Mouse (Mus musculus) Patski (cell line): ENCODE data around the gene Stag1. TPM values are rescaled to one million over a fixed set of nuclear protein-coding genes. Genes with fewer than 3 reads are reported as not detected.

Experiments used
- ATAC-seq: fragments of 100-300 bp; one replicate; pipeline ENCODE4 v1.8.0; 2021
- CTCF ChIA-PET: fragments of 350-600 bp; sonication (Branson Sonifier 250); formaldehyde crosslinking; loops from one replicate; lab custom pipeline; 2022; ENCODE audit warnings: inconsistent platforms; lab: Charles Lee
- POLR2A ChIA-PET: fragments of 350-600 bp; sonication (Branson Sonifier 250); formaldehyde crosslinking; loops from one replicate; lab custom pipeline; 2022; ENCODE audit warnings: antibody characterized with exemption, inconsistent platforms; lab: Charles Lee
- DNase-seq: peaks from one replicate; pipeline ENCODE4 v3.0.0-alpha.2; 2011; ENCODE audit warnings: low read depth, low spot score
- H3K27me3 ChIP-seq: fragments of 371-371 bp; one replicate; pipeline ENCODE4 v1.5.1; 2021
- CTCF ChIP-seq: fragments of 100-300 bp; IDR thresholded peaks from one replicate; pipeline ENCODE4 v1.5.1; 2021
- in situ Hi-C: fragments of 300-500 bp; cut with MboI; formaldehyde crosslinking; loops from 3 replicates; pipeline ENCODE4 v1.11.1; 2018; ENCODE audit warnings: low pct_unique_long_range_greater_than_20kb, mixed read lengths
- polyA plus RNA-seq: library from polyadenylated mRNA; unstranded; gene quantifications from one replicate; pipeline ENCODE4 v1.2.3, GENCODE M21; 2021

The Stag1 gene
- polyA plus RNA-seq, 1 experiment from 2014 or later = 29.1 TPM

GRCm38 (mm10) chr9:101003302-101003701, 405.7 kb downstream of the Stag1 start:
- DNase-seq (no peak), ATAC-seq (no peak)
- TF ChIP-seq CTCF = no peak
- CTCF ChIA-PET = interaction anchor here (0.9 kb wide), 1 partner anchor 53 kb away, joined by 3 read pairs; no protein-coding TSS in a partner anchor
- POLR2A ChIA-PET = interaction anchor here (0.7 kb wide), 1 partner anchor 479 kb away, joined by 3 read pairs; no protein-coding TSS in a partner anchor
- no peaks in the 10 kb centered on the region for H3K27me3 ChIP-seq
- in situ Hi-C loops = loop anchor here (10.0 kb wide), 1 partner anchor 549 kb away; no protein-coding TSS in a partner anchor

GRCm38 (mm10) chr9:101005866-101006265, 408.3 kb downstream of the Stag1 start:
- ChIA-PET POLR2A (interaction anchor here (0.5 to 0.6 kb wide), 2 partner anchors 121 to 149 kb away, joined by 3 read pairs; no protein-coding TSS in a partner anchor), CTCF (no interaction called here)
- ATAC-seq = no peak
- DNase-seq = no peak
- no peaks in the 10 kb centered on the region for H3K27me3 ChIP-seq
- in situ Hi-C loops = loop anchor here (10.0 kb wide), 1 partner anchor 551 kb away; no protein-coding TSS in a partner anchor
- no peak for TF ChIP-seq CTCF

Other genes with a start within 250 kb of the Stag1 start
- 0.59 TPM for gene Il20rb, start 111.0 kb upstream of the Stag1 start, polyA plus RNA-seq
- 65.1 TPM for gene Nck1, start 51.7 kb upstream of the Stag1 start, polyA plus RNA-seq
- 0.77 TPM for gene Slc35g2, start 26.7 kb upstream of the Stag1 start, polyA plus RNA-seq